Mouse (Mus musculus): ENCODE results near the gene Hist2h2ab. TPM values are rescaled to one million over a fixed set of nuclear protein-coding genes. Genes with fewer than 3 reads are reported as not detected.

The Hist2h2ab gene
- polyA plus RNA-seq, 1 experiment, result not detected

- no peaks in the 10 kb centered on the region for H3K9me3 ChIP-seq
- TF ChIP-seq FLI1 (IDR thresholded peaks at IDR 0.05; ENCODE audit: low read length) (no peak), GATA1 (IDR thresholded peaks at IDR 0.05; ENCODE audit: borderline replicate concordance, low read length) (no peak)
- H3K4me1 ChIP-seq, result peaks cover 62% of the 10 kb centered on the region
- H3K4me3 ChIP-seq (replicated peaks), result peak overlapping the region; percentile 95
- no peaks in the 10 kb centered on the region for H3K36me3 ChIP-seq (replicated peaks; ENCODE audit: low read length)
- H3K27me3 ChIP-seq (replicated peaks), result no peaks in the 10 kb centered on the region
Observed at GRCm38 (mm10) chr3:96221640-96222038, 2.0 kb downstream of the Hist2h2ab start.

- no peaks in the 10 kb centered on the region for H3K36me3 ChIP-seq (replicated peaks; ENCODE audit: low read length)
Observed at GRCm38 (mm10) chr3:96222774-96223173, 3.1 kb downstream of the Hist2h2ab start.

GRCm38 (mm10) chr3:96225421-96225820 is 5.8 kb downstream of the Hist2h2ab start:
- H3K4me3 ChIP-seq (replicated peaks), result peak overlapping the region; percentile 62
- no peak for TF ChIP-seq FLI1 (IDR thresholded peaks at IDR 0.05; ENCODE audit: low read length)
- no peaks in the 10 kb centered on the region for H3K36me3 ChIP-seq (replicated peaks; ENCODE audit: low read length)
- no peaks in the 10 kb centered on the region for H3K9me3 ChIP-seq
- no peaks in the 10 kb centered on the region for H3K27me3 ChIP-seq (replicated peaks)
- peaks cover 78% of the 10 kb centered on the region for H3K4me1 ChIP-seq

More at GRCm38 (mm10) chr3:96222774-96223173, 3.1 kb downstream of the Hist2h2ab start:
- Histone ChIP-seq H3K9me3 (no peaks in the 10 kb centered on the region), H3K4me3 (replicated peaks) (peak overlapping the region; percentile 95), H3K27me3 (replicated peaks) (no peaks in the 10 kb centered on the region), H3K4me1 (peaks cover 71% of the 10 kb centered on the region)
- TF ChIP-seq GATA1 (IDR thresholded peaks at IDR 0.05; ENCODE audit: borderline replicate concordance, low read length) (no peak), FLI1 (IDR thresholded peaks at IDR 0.05; ENCODE audit: low read length) (no peak)

- peak overlapping the region; percentile 77 for H3K4me3 ChIP-seq (replicated peaks)
- peaks cover 84% of the 10 kb centered on the region for H3K4me1 ChIP-seq
Observed at GRCm38 (mm10) chr3:96226695-96227648, 7.3 kb downstream of the Hist2h2ab start.

GRCm38 (mm10) chr3:96228828-96229227 is 9.2 kb downstream of the Hist2h2ab start:
- peaks cover 71% of the 10 kb centered on the region for H3K4me1 ChIP-seq
- H3K4me3 ChIP-seq (replicated peaks), result no peak overlapping the region
- no peaks in the 10 kb centered on the region for H3K9me3 ChIP-seq
- TF ChIP-seq FLI1 (IDR thresholded peaks at IDR 0.05; ENCODE audit: low read length) (no peak), GATA1 (IDR thresholded peaks at IDR 0.05; ENCODE audit: borderline replicate concordance, low read length) (no peak)
- H3K36me3 ChIP-seq (replicated peaks; ENCODE audit: low read length), result no peaks in the 10 kb centered on the region
- H3K27me3 ChIP-seq (replicated peaks), result no peaks in the 10 kb centered on the region

More at GRCm38 (mm10) chr3:96226695-96227648, 7.3 kb downstream of the Hist2h2ab start:
- no peak for TF ChIP-seq FLI1 (IDR thresholded peaks at IDR 0.05; ENCODE audit: low read length)
- TF ChIP-seq GATA1 (IDR thresholded peaks at IDR 0.05; ENCODE audit: borderline replicate concordance, low read length), result no peak
- Histone ChIP-seq H3K9me3 (no peaks in the 10 kb centered on the region), H3K27me3 (replicated peaks) (no peaks in the 10 kb centered on the region), H3K36me3 (replicated peaks; ENCODE audit: low read length) (no peaks in the 10 kb centered on the region)

- Histone ChIP-seq H3K27me3 (replicated peaks) (no peaks in the 10 kb centered on the region), H3K4me3 (replicated peaks) (no peak overlapping the region), H3K36me3 (replicated peaks; ENCODE audit: low read length) (no peaks in the 10 kb centered on the region), H3K4me1 (peaks cover 56% of the 10 kb centered on the region), H3K9me3 (no peaks in the 10 kb centered on the region)
- TF ChIP-seq GATA1 (IDR thresholded peaks at IDR 0.05; ENCODE audit: borderline replicate concordance, low read length) (no peak), FLI1 (IDR thresholded peaks at IDR 0.05; ENCODE audit: low read length) (no peak)
Observed at GRCm38 (mm10) chr3:96230404-96230803, 10.7 kb downstream of the Hist2h2ab start.

GRCm38 (mm10) chr3:96230910-96231757 is 11.5 kb downstream of the Hist2h2ab start:
- Histone ChIP-seq H3K36me3 (replicated peaks; ENCODE audit: low read length) (no peaks in the 10 kb centered on the region), H3K27me3 (replicated peaks) (no peaks in the 10 kb centered on the region), H3K9me3 (no peaks in the 10 kb centered on the region), H3K4me3 (replicated peaks) (no peak overlapping the region), H3K4me1 (peaks cover 55% of the 10 kb centered on the region)
- TF ChIP-seq GATA1 (IDR thresholded peaks at IDR 0.05; ENCODE audit: borderline replicate concordance, low read length), result no peak
- no peak for TF ChIP-seq FLI1 (IDR thresholded peaks at IDR 0.05; ENCODE audit: low read length)

- Histone ChIP-seq H3K9me3 (no peaks in the 10 kb centered on the region), H3K4me1 (peaks cover 50% of the 10 kb centered on the region), H3K27me3 (replicated peaks) (no peaks in the 10 kb centered on the region), H3K36me3 (replicated peaks; ENCODE audit: low read length) (no peaks in the 10 kb centered on the region), H3K4me3 (replicated peaks) (no peak overlapping the region)
- TF ChIP-seq FLI1 (IDR thresholded peaks at IDR 0.05; ENCODE audit: low read length) (no peak), GATA1 (IDR thresholded peaks at IDR 0.05; ENCODE audit: borderline replicate concordance, low read length) (no peak)
Observed at GRCm38 (mm10) chr3:96231758-96232120, 12.1 kb downstream of the Hist2h2ab start.

- Histone ChIP-seq H3K36me3 (replicated peaks; ENCODE audit: low read length) (no peaks in the 10 kb centered on the region), H3K9me3 (no peaks in the 10 kb centered on the region), H3K27me3 (replicated peaks) (no peaks in the 10 kb centered on the region), H3K4me1 (peaks cover 44% of the 10 kb centered on the region), H3K4me3 (replicated peaks) (no peak overlapping the region)
- no peak for TF ChIP-seq FLI1 (IDR thresholded peaks at IDR 0.05; ENCODE audit: low read length)
- no peak for TF ChIP-seq GATA1 (IDR thresholded peaks at IDR 0.05; ENCODE audit: borderline replicate concordance, low read length)
Observed at GRCm38 (mm10) chr3:96234914-96235313, 15.2 kb downstream of the Hist2h2ab start.

Data from megakaryocyte, embryonic 14.5 days (primary cell).